Mouse (Mus musculus) liver, adult 10 weeks (tissue): ENCODE data around the gene Tex2. TPM values are rescaled to one million over a fixed set of nuclear protein-coding genes. Genes with fewer than 3 reads are reported as not detected.

Source experiments
- polyA plus RNA-seq: library from polyadenylated mRNA; stranded (reverse); fragments of 350-450 nt; fragmentation: Illumina TruSeq; extraction: RNeasy Lipid Tissue Mini Kit (QIAGEN cat#74804); gene quantifications from one replicate; pipeline ENCODE4 v1.2.3, GENCODE M21; 2014; ENCODE audit warnings: low read depth, low replicate concordance

Tex2 gene
- polyA plus RNA-seq: 81.4 TPM

GRCm38 (mm10) chr11:106612961-106613637, at the start of gene Tex2:
TSS of gene Tex2 (minus strand) at chr11:106613423.

GRCm38 (mm10) chr11:106487733-106488115, 125.5 kb downstream of the Tex2 start, which contains the start of gene Ern1:
TSS of gene Ern1 (minus strand) at chr11:106487852.

Other genes with a start within 250 kb of the Tex2 start
- gene Prr29, start 248.0 kb downstream of the Tex2 start, polyA plus RNA-seq: not detected
- 1.7 TPM for gene Icam2, start 225.3 kb downstream of the Tex2 start, polyA plus RNA-seq
- 23.3 TPM for gene Ern1, start 125.6 kb downstream of the Tex2 start, polyA plus RNA-seq
- 4.7 TPM for gene Pecam1, start 137.2 kb upstream of the Tex2 start, polyA plus RNA-seq
- 1.5 TPM for gene Milr1, start 137.8 kb upstream of the Tex2 start, polyA plus RNA-seq
- gene Polg2, start 166.1 kb upstream of the Tex2 start, polyA plus RNA-seq: 6.5 TPM
- gene Ddx5, start 175.8 kb upstream of the Tex2 start, polyA plus RNA-seq: 555 TPM
- gene Cep95, start 175.8 kb upstream of the Tex2 start, polyA plus RNA-seq: 7.8 TPM